Mouse (Mus musculus): Measurements from ENCODE around the gene Zdhhc7. TPM values are rescaled to one million over a fixed set of nuclear protein-coding genes. Genes with fewer than 3 reads are reported as not detected.

Zdhhc7 gene
- total and polyA plus RNA-seq, 3 experiments, result 18.3 to 26.3 (median 23.7) TPM

GRCm38 (mm10) chr8:120113306-120113705 is 12.0 kb upstream of the Zdhhc7 start:
- H3K4me2 ChIP-seq (ENCODE audit: insufficient read depth, low read depth, poor library complexity, severe bottlenecking), result peak overlapping the region; percentile 97
- DNase-seq (ENCODE audit: extremely low read depth), result no peak
- H3K4me1 ChIP-seq (ENCODE audit: control insufficient read depth in 1 of 2, insufficient read depth in 2 of 2), result peaks cover 5 to 6% of the 10 kb centered on the region in 2 experiments; a peak in 3 of 4 replicates
- no peaks in the 10 kb centered on the region for H3K79me2 ChIP-seq (replicated peaks; ENCODE audit: control insufficient read depth, extremely low read depth, insufficient read depth, poor library complexity, severe bottlenecking)
- in situ Hi-C loops (cut with MboI; ENCODE audit: low pct_ligation_motif_present, low pct_unique_long_range_greater_than_20kb, low sequenced_read_pairs), result no loop called here
- H3K9me3 ChIP-seq (replicated peaks; ENCODE audit: low read length), result peaks cover 18% of the 10 kb centered on the region
- peak overlapping the region; percentile 66 for H3K9ac ChIP-seq (ENCODE audit: insufficient read depth, low read depth)
- TF ChIP-seq KAT2A (IDR thresholded peaks at IDR 0.05; ENCODE audit: insufficient replicate concordance, low read length) (no peak), USF1 (IDR thresholded peaks at IDR 0.05; ENCODE audit: low read depth, low read length) (no peak), NRF1 (IDR thresholded peaks at IDR 0.05; ENCODE audit: low read depth, low read length) (no peak), GABPA (IDR thresholded peaks at IDR 0.05; ENCODE audit: insufficient replicate concordance, low read depth, low read length) (no peak), TCF12 (IDR thresholded peaks at IDR 0.05; ENCODE audit: low read depth, low read length) (no peak), MYC (IDR thresholded peaks at IDR 0.05; ENCODE audit: low read depth, low read length) (no peak), POLR2AphosphoS2 (IDR thresholded peaks at IDR 0.05; ENCODE audit: low read depth, low read length) (no peak), ZNF384 (IDR thresholded peaks at IDR 0.05; ENCODE audit: low read depth, low read length) (no peak), CTCF (conservative IDR thresholded peaks at IDR 0.05 in 1 of 2, IDR thresholded peaks at IDR 0.05 in 1 of 2; ENCODE audit: low read depth in 2 of 2, low read length in 2 of 2) (no peak), MAZ (IDR thresholded peaks at IDR 0.05; ENCODE audit: low read depth, low read length) (no peak), HCFC1 (IDR thresholded peaks at IDR 0.05; ENCODE audit: low read depth, low read length) (no peak), NELFE (IDR thresholded peaks at IDR 0.05; ENCODE audit: low read depth, low read length) (no peak), ETS1 (conservative IDR thresholded peaks at IDR 0.05; ENCODE audit: low read depth, low read length) (no peak), CHD1 (IDR thresholded peaks at IDR 0.05; ENCODE audit: low read depth, low read length) (no peak), POLR2A (IDR thresholded peaks at IDR 0.05; ENCODE audit: low read depth, low read length) (no peak), MAX (IDR thresholded peaks at IDR 0.05; ENCODE audit: low read length) (no peak)
- peak overlapping the region; percentile 18 to 74 (median 50) for H3K4me3 ChIP-seq (replicated peaks in 1 of 3; ENCODE audit: low read depth in 2 of 3, low read length in 2 of 3, poor library complexity in 1 of 3)
- no peak overlapping the region for H3K27ac ChIP-seq (ENCODE audit: insufficient read depth, low read depth)
- H3K36me3 ChIP-seq (replicated peaks in 1 of 2; ENCODE audit: control insufficient read depth in 1 of 2, insufficient read depth in 1 of 2, low read length in 1 of 2), result no peaks in the 10 kb centered on the region
- dilution Hi-C loops (cut with MboI; ENCODE audit: extremely low pct_ligation_motif_present, extremely low pct_unique_long_range_greater_than_20kb, low sequenced_read_pairs), result no loop called here
- peaks cover 51% of the 10 kb centered on the region for H3K27me3 ChIP-seq (replicated peaks)

- no peak for DNase-seq (ENCODE audit: extremely low read depth)
- Histone ChIP-seq H3K9me3 (replicated peaks; ENCODE audit: low read length) (peaks cover 18% of the 10 kb centered on the region), H3K27ac (ENCODE audit: insufficient read depth, low read depth) (no peak overlapping the region), H3K4me1 (ENCODE audit: control insufficient read depth in 1 of 2, insufficient read depth in 2 of 2) (peaks cover 5 to 6% of the 10 kb centered on the region in 2 experiments; a peak in 3 of 4 replicates), H3K9ac (ENCODE audit: insufficient read depth, low read depth) (no peak overlapping the region), H3K4me3 (replicated peaks in 1 of 3; ENCODE audit: low read depth in 2 of 3, low read length in 2 of 3, poor library complexity in 1 of 3) (no peak overlapping the region), H3K4me2 (ENCODE audit: insufficient read depth, low read depth, poor library complexity, severe bottlenecking) (no peak overlapping the region), H3K79me2 (replicated peaks; ENCODE audit: control insufficient read depth, extremely low read depth, insufficient read depth, poor library complexity, severe bottlenecking) (no peaks in the 10 kb centered on the region), H3K27me3 (replicated peaks) (peaks cover 43% of the 10 kb centered on the region), H3K36me3 (replicated peaks in 1 of 2; ENCODE audit: control insufficient read depth in 1 of 2, insufficient read depth in 1 of 2, low read length in 1 of 2) (peaks cover 0 to 2% of the 10 kb centered on the region in 2 experiments)
- dilution Hi-C loops (cut with MboI; ENCODE audit: extremely low pct_ligation_motif_present, extremely low pct_unique_long_range_greater_than_20kb, low sequenced_read_pairs), result no loop called here
- TF ChIP-seq HCFC1 (IDR thresholded peaks at IDR 0.05; ENCODE audit: low read depth, low read length) (no peak), CHD1 (IDR thresholded peaks at IDR 0.05; ENCODE audit: low read depth, low read length) (no peak), UBTF (IDR thresholded peaks at IDR 0.05; ENCODE audit: low read depth, low read length) (no peak), ZNF384 (IDR thresholded peaks at IDR 0.05; ENCODE audit: low read depth, low read length) (no peak), E2F4 (IDR thresholded peaks at IDR 0.05; ENCODE audit: insufficient replicate concordance, low read depth, low read length) (no peak), JUN (IDR thresholded peaks at IDR 0.05; ENCODE audit: insufficient read depth, low read depth, low read length) (no peak), ZMIZ1 (IDR thresholded peaks at IDR 0.05; ENCODE audit: low read depth, low read length) (no peak), BHLHE40 (IDR thresholded peaks at IDR 0.05; ENCODE audit: low read depth, low read length) (no peak), ZC3H11A (IDR thresholded peaks at IDR 0.05; ENCODE audit: low read depth, low read length) (no peak), MYC (IDR thresholded peaks at IDR 0.05; ENCODE audit: low read depth, low read length) (no peak), NRF1 (IDR thresholded peaks at IDR 0.05; ENCODE audit: low read depth, low read length) (no peak), EP300 (IDR thresholded peaks at IDR 0.05; ENCODE audit: low read length) (no peak), JUND (conservative IDR thresholded peaks at IDR 0.05; ENCODE audit: low read depth, low read length) (no peak), ELF1 (IDR thresholded peaks at IDR 0.05; ENCODE audit: low read depth, low read length) (no peak), TCF12 (IDR thresholded peaks at IDR 0.05; ENCODE audit: low read depth, low read length) (no peak), RCOR1 (conservative IDR thresholded peaks at IDR 0.05; ENCODE audit: low read depth, low read length) (no peak)
- in situ Hi-C loops (cut with MboI; ENCODE audit: low pct_ligation_motif_present, low pct_unique_long_range_greater_than_20kb, low sequenced_read_pairs), result no loop called here
Observed at GRCm38 (mm10) chr8:120112535-120112934, 11.3 kb upstream of the Zdhhc7 start.

Measured in CH12.LX (cell line).